Mouse (Mus musculus): ENCODE measurements around the gene Fbxo2. TPM values are rescaled to one million over a fixed set of nuclear protein-coding genes. Genes with fewer than 3 reads are reported as not detected.

Gene Fbxo2
- polyA plus RNA-seq (2017; shearing (Covaris generic)), result not detected

GRCm38 (mm10) chr4:148160436-148161390 is at the start of gene Fbxo2, which contains the start of gene Fbxo44:
Gene Fbxo2 (plus strand): TSS chr4:148160621.
Gene Fbxo44 (minus strand): TSS chr4:148160482.

GRCm38 (mm10) chr4:148130133-148130532 is 30.3 kb upstream of the Fbxo2 start, which contains the start of gene Mad2l2:
Gene Mad2l2 (plus strand): TSS chr4:148130384.

GRCm38 (mm10) chr4:148130561-148131413 is 29.6 kb upstream of the Fbxo2 start, which contains the start of gene Draxin:
Gene Draxin (minus strand): TSS chr4:148130698.

GRCm38 (mm10) chr4:148151267-148152168 is 8.9 kb upstream of the Fbxo2 start, which contains the start of gene Fbxo6:
Gene Fbxo6 (minus strand): TSS chr4:148152140.

Other genes with a start within 250 kb of the Fbxo2 start
- 10.4 TPM for gene Plod1, start 223.9 kb upstream of the Fbxo2 start, polyA plus RNA-seq (2017; shearing (Covaris generic))
- 114 TPM for gene 2510039O18Rik, start 219.7 kb upstream of the Fbxo2 start, polyA plus RNA-seq (2017; shearing (Covaris generic))
- not detected for gene Nppb, start 174.8 kb upstream of the Fbxo2 start, polyA plus RNA-seq (2017; shearing (Covaris generic))
- not detected for gene Nppa, start 159.9 kb upstream of the Fbxo2 start, polyA plus RNA-seq (2017; shearing (Covaris generic))
- gene Clcn6, start 121.8 kb upstream of the Fbxo2 start, polyA plus RNA-seq (2017; shearing (Covaris generic)), result 7.3 TPM
- gene Mthfr, start 121.5 kb upstream of the Fbxo2 start, polyA plus RNA-seq (2017; shearing (Covaris generic)), result 15.8 TPM
- gene Agtrap, start 72.6 kb upstream of the Fbxo2 start, polyA plus RNA-seq (2017; shearing (Covaris generic)), result 18.2 TPM
- 44.4 TPM for gene Mad2l2, start 30.2 kb upstream of the Fbxo2 start, polyA plus RNA-seq (2017; shearing (Covaris generic))
- gene Draxin, start 29.9 kb upstream of the Fbxo2 start, polyA plus RNA-seq (2017; shearing (Covaris generic)), result not detected
- 52.5 TPM for gene Fbxo6, start 8.5 kb upstream of the Fbxo2 start, polyA plus RNA-seq (2017; shearing (Covaris generic))
- gene Fbxo44, start 139 bp upstream of the Fbxo2 start, polyA plus RNA-seq (2017; shearing (Covaris generic)), result 2.7 TPM
- not detected for gene Disp3, start 127.3 kb downstream of the Fbxo2 start, polyA plus RNA-seq (2017; shearing (Covaris generic))